Mouse (Mus musculus) heart, adult 2 months (tissue): ENCODE results near the gene Tbl3. TPM values are rescaled to one million over a fixed set of nuclear protein-coding genes. Genes with fewer than 3 reads are reported as not detected.

Experiments used
- DNase-seq, 2 experiments: peaks; one replicate each; pipeline ENCODE4 v3.0.0; 2021
- H3K27ac ChIP-seq: fragments of 200-600 bp; 2 replicates; pipeline ENCODE4 v1.8.1; 2022
- H3K27me3 ChIP-seq: fragments of 200-500 bp; 2 replicates; pipeline ENCODE4 v1.6.1; 2012; ENCODE audit warnings: mild to moderate bottlenecking, low read length, inconsistent platforms, mixed read lengths; ENCODE audit not compliant: control insufficient read depth, insufficient read depth
- H3K36me3 ChIP-seq: fragments of 200-500 bp; 2 replicates; pipeline ENCODE4 v1.6.1; 2012; ENCODE audit warnings: low read length, inconsistent platforms; ENCODE audit not compliant: control insufficient read depth, insufficient read depth
- H3K4me1 ChIP-seq: fragments of 200-500 bp; 2 replicates; pipeline ENCODE4 v1.6.1; 2011; ENCODE audit warnings: low read length; ENCODE audit not compliant: control insufficient read depth, insufficient read depth
- H3K4me3 ChIP-seq: fragments of 200-600 bp; 2 replicates; pipeline ENCODE4 v1.8.1; 2022
- H3K79me2 ChIP-seq: fragments of 200-500 bp; replicated peaks from 2 replicates; pipeline ENCODE4 v1.6.1; 2012; ENCODE audit warnings: mild to moderate bottlenecking, inconsistent platforms, low read length, moderate library complexity, mixed read lengths; ENCODE audit not compliant: control insufficient read depth, insufficient read depth
- H3K9ac ChIP-seq: fragments of 200-500 bp; 2 replicates; pipeline ENCODE4 v1.6.1; 2012; ENCODE audit warnings: low read depth, mild to moderate bottlenecking, control low read depth, inconsistent platforms, low read length, mixed read lengths
- CTCF ChIP-seq: fragments of 200-600 bp; IDR thresholded peaks from 2 replicates; pipeline ENCODE4 v1.8.1; 2022; ENCODE audit warnings: antibody characterized with exemption, mild to moderate bottlenecking, moderate library complexity
- EP300 ChIP-seq: fragments of 200-500 bp; IDR thresholded peaks from 2 replicates; pipeline ENCODE4 v1.6.1; 2011; ENCODE audit warnings: low read depth, low read length, control low read depth; ENCODE audit not compliant: insufficient read depth
- POLR2A ChIP-seq: fragments of 200-500 bp; IDR thresholded peaks from 2 replicates; pipeline ENCODE4 v1.6.1; 2011; ENCODE audit warnings: mild to moderate bottlenecking, low read depth, low read length, control low read depth; ENCODE audit not compliant: insufficient read depth
- WGBS: fragments of 180-500 bp; shearing (Covaris S2); methylation state at CpG from one replicate; pipeline ENCODE4 v1.1.7; 2018; 5-methylcytosine and 5-hydroxymethylcytosine counted together
- intact Hi-C: fragments of 180-260 bp; cut with DNase I; formaldehyde crosslinking; loops from one replicate; pipeline ENCODE4 v1.15.1; 2025
- long read RNA-seq: library from polyadenylated mRNA; stranded (forward); transcript quantifications from one replicate; pipeline ENCODE4 v2.0.0, GENCODE M21; 2021
- polyA plus RNA-seq: library from polyadenylated mRNA; depleted of rRNA; stranded (reverse); fragments of >200 nt; gene quantifications from 2 replicates; pipeline ENCODE4 v1.2.3, GENCODE M21; 2012; rRNA removed
- total RNA-seq, 2 experiments: library from RNA; stranded (reverse); gene quantifications; 2 replicates each; pipeline ENCODE4 v1.2.3; 2021

Gene Tbl3
- 10 to 100 TPM; 17.4 to 19.4 TPM for total RNA-seq
- polyA plus RNA-seq = 34.2 and 39.2 TPM in 2 replicates
- long read RNA-seq, full-length matches to known transcripts = 22 of 27 reads
- long read RNA-seq, partial matches to known transcripts = 2 of 27 reads
- long read RNA-seq, other reads (novel, unspliced or antisense) = 3 of 27 reads

- Histone ChIP-seq H3K4me1 (no peaks in the 10 kb centered on the region; the same call in 1 of the 2 replicates), H3K27me3 (no peaks in the 10 kb centered on the region), H3K4me3 (peak within 1 kb of the TSS; percentile 83), H3K36me3 (no peaks in the 10 kb centered on the region), H3K27ac (peak within 1 kb of the TSS; percentile 85), H3K9ac (peak within 1 kb of the TSS; percentile 79), H3K79me2 (no peaks in the 10 kb centered on the region)
- TF ChIP-seq CTCF = no peak
- TF ChIP-seq EP300 = peak; percentile 49; the same call in 1 of the 2 replicates
- TF ChIP-seq POLR2A = peak; percentile 92
- intact Hi-C loops = loop anchor here (1.0 to 2.0 kb wide), 3 partner anchors 11 to 38 kb away; partner anchors contain the start of genes Gfer, Noxo1 and Zfp598
- WGBS = 3% methylated on average over 32 of the region's 32 CpGs
- peak; percentile 93 to 97 for DNase-seq
Measured at GRCm38 (mm10) chr17:24706982-24707800, at the start of gene Tbl3. Tbl3 (minus strand) TSS chr17:24707660.

- no peak for TF ChIP-seq CTCF
- no peak for TF ChIP-seq EP300
- no peak for TF ChIP-seq POLR2A
- intact Hi-C loops = no loop called here
- Histone ChIP-seq H3K27ac (no peak within 1 kb of the TSS), H3K27me3 (peaks cover 17% of the 10 kb centered on the region), H3K36me3 (no peaks in the 10 kb centered on the region), H3K4me1 (no peaks in the 10 kb centered on the region; the same call in 1 of the 2 replicates), H3K79me2 (no peaks in the 10 kb centered on the region), H3K4me3 (peak within 1 kb of the TSS; percentile 34), H3K9ac (peak within 1 kb of the TSS; percentile 40)
- WGBS = under 1% methylated on average over 70 of the region's 82 CpGs
- peak in 1 of 2 experiments; percentile 32 for DNase-seq
Measured at GRCm38 (mm10) chr17:24752415-24753394, 45.2 kb upstream of the Tbl3 start, which contains the start of gene Hs3st6. Hs3st6 (plus strand) TSS chr17:24752988.

- H3K79me2 ChIP-seq = no peaks in the 10 kb centered on the region
- no peaks in the 10 kb centered on the region; the same call in 1 of the 2 replicates for H3K4me1 ChIP-seq
- DNase-seq = no peak
- WGBS = 9% methylated on average over 4 of the region's 4 CpGs
- H3K9ac ChIP-seq = no peak overlapping the region
- no peak overlapping the region for H3K27ac ChIP-seq
- no peaks in the 10 kb centered on the region for H3K36me3 ChIP-seq
- TF ChIP-seq CTCF (no peak), POLR2A (no peak), EP300 (no peak)
- H3K4me3 ChIP-seq = no peak overlapping the region
- H3K27me3 ChIP-seq = peaks cover 17% of the 10 kb centered on the region
- intact Hi-C loops = no loop called here
Measured at GRCm38 (mm10) chr17:24751528-24751927, 44.1 kb upstream of the Tbl3 start.

- 36% methylated on average over 4 of the region's 4 CpGs for WGBS
- H3K27me3 ChIP-seq = peaks cover 5% of the 10 kb centered on the region
- intact Hi-C loops = loop anchor here (10.0 kb wide), 1 partner anchor 268 kb away; the partner anchor contains the start of genes Cramp1l and Ift140
Measured at GRCm38 (mm10) chr17:24746986-24747385, 39.5 kb upstream of the Tbl3 start.

More at GRCm38 (mm10) chr17:24746986-24747385, 39.5 kb upstream of the Tbl3 start:
- TF ChIP-seq CTCF (no peak), POLR2A (no peak), EP300 (no peak)
- no peak for DNase-seq
- no peaks in the 10 kb centered on the region for H3K36me3 ChIP-seq
- H3K9ac ChIP-seq = no peak overlapping the region
- H3K79me2 ChIP-seq = no peaks in the 10 kb centered on the region
- H3K27ac ChIP-seq = no peak overlapping the region
- no peaks in the 10 kb centered on the region for H3K4me1 ChIP-seq
- no peak overlapping the region for H3K4me3 ChIP-seq
